Mouse (Mus musculus): ENCODE measurements around the gene Cyth3. TPM values are rescaled to one million over a fixed set of nuclear protein-coding genes. Genes with fewer than 3 reads are reported as not detected.
A peak's percentile ranks its signal among the peaks of the same experiment; 100 is the strongest.

Gene Cyth3
- total RNA-seq, 2 experiments from 2014 or later: 94.7 to 124 TPM

- ATAC-seq (replicated peaks; ENCODE audit: low FRiP score, low TSS enrichment, poor library complexity, severe bottlenecking): no peak
Observed at GRCm38 (mm10) chr5:143614519-143614918, 7.7 kb upstream of the Cyth3 start.

- no peak for ATAC-seq (replicated peaks; ENCODE audit: low FRiP score, low TSS enrichment, poor library complexity, severe bottlenecking)
Observed at GRCm38 (mm10) chr5:143615353-143615752, 6.9 kb upstream of the Cyth3 start.

GRCm38 (mm10) chr5:143616116-143616515 lies 6.1 kb upstream of the Cyth3 start:
- no peak for ATAC-seq (replicated peaks; ENCODE audit: low FRiP score, low TSS enrichment, poor library complexity, severe bottlenecking)

GRCm38 (mm10) chr5:143616657-143617329 lies 5.5 kb upstream of the Cyth3 start:
- ATAC-seq (replicated peaks; ENCODE audit: low FRiP score, low TSS enrichment, poor library complexity, severe bottlenecking): no peak

- ATAC-seq (replicated peaks; ENCODE audit: low FRiP score, low TSS enrichment, poor library complexity, severe bottlenecking): no peak
Observed at GRCm38 (mm10) chr5:143617487-143618209, 4.6 kb upstream of the Cyth3 start.

- ATAC-seq (replicated peaks; ENCODE audit: low FRiP score, low TSS enrichment, poor library complexity, severe bottlenecking): no peak
Observed at GRCm38 (mm10) chr5:143618585-143618984, 3.7 kb upstream of the Cyth3 start.

- ATAC-seq (replicated peaks; ENCODE audit: low FRiP score, low TSS enrichment, poor library complexity, severe bottlenecking): no peak
Observed at GRCm38 (mm10) chr5:143620196-143620595, 2.1 kb upstream of the Cyth3 start.

GRCm38 (mm10) chr5:143620941-143621340 lies 1.3 kb upstream of the Cyth3 start:
- ATAC-seq (replicated peaks; ENCODE audit: low FRiP score, low TSS enrichment, poor library complexity, severe bottlenecking): no peak

- no peak for ATAC-seq (replicated peaks; ENCODE audit: low FRiP score, low TSS enrichment, poor library complexity, severe bottlenecking)
Observed at GRCm38 (mm10) chr5:143622623-143623150, 440 bp downstream of the Cyth3 start.

GRCm38 (mm10) chr5:143623356-143624295 lies 1.4 kb downstream of the Cyth3 start:
- no peak for ATAC-seq (replicated peaks; ENCODE audit: low FRiP score, low TSS enrichment, poor library complexity, severe bottlenecking)

GRCm38 (mm10) chr5:143624449-143624848 lies 2.2 kb downstream of the Cyth3 start:
- no peak for ATAC-seq (replicated peaks; ENCODE audit: low FRiP score, low TSS enrichment, poor library complexity, severe bottlenecking)

- ATAC-seq (replicated peaks; ENCODE audit: low FRiP score, low TSS enrichment, poor library complexity, severe bottlenecking): peak; percentile 79
Observed at GRCm38 (mm10) chr5:143625497-143625896, 3.2 kb downstream of the Cyth3 start.

GRCm38 (mm10) chr5:143625940-143626588 lies 3.8 kb downstream of the Cyth3 start:
- ATAC-seq (replicated peaks; ENCODE audit: low FRiP score, low TSS enrichment, poor library complexity, severe bottlenecking): no peak

GRCm38 (mm10) chr5:143627507-143627906 lies 5.3 kb downstream of the Cyth3 start:
- no peak for ATAC-seq (replicated peaks; ENCODE audit: low FRiP score, low TSS enrichment, poor library complexity, severe bottlenecking)

GRCm38 (mm10) chr5:143627926-143628325 lies 5.7 kb downstream of the Cyth3 start:
- ATAC-seq (replicated peaks; ENCODE audit: low FRiP score, low TSS enrichment, poor library complexity, severe bottlenecking): no peak

GRCm38 (mm10) chr5:143629686-143630085 lies 7.4 kb downstream of the Cyth3 start:
- no peak for ATAC-seq (replicated peaks; ENCODE audit: low FRiP score, low TSS enrichment, poor library complexity, severe bottlenecking)

- no peak for ATAC-seq (replicated peaks; ENCODE audit: low FRiP score, low TSS enrichment, poor library complexity, severe bottlenecking)
Observed at GRCm38 (mm10) chr5:143630214-143630613, 8.0 kb downstream of the Cyth3 start.

- no peak for ATAC-seq (replicated peaks; ENCODE audit: low FRiP score, low TSS enrichment, poor library complexity, severe bottlenecking)
Observed at GRCm38 (mm10) chr5:143630738-143631137, 8.5 kb downstream of the Cyth3 start.

- no peak for ATAC-seq (replicated peaks; ENCODE audit: low FRiP score, low TSS enrichment, poor library complexity, severe bottlenecking)
Observed at GRCm38 (mm10) chr5:143631559-143631958, 9.3 kb downstream of the Cyth3 start.

Data from megakaryocyte-erythroid progenitor cell, adult 5-6 weeks (primary cell).